Mouse (Mus musculus) thymus, postnatal 4 days (tissue): ENCODE measurements at regions not wholly inside any gene's neighbourhood (a gene's known extent, or its start where the extent isn't known, plus 50 kb on each side); places are given as distances from the start of the nearest gene placed in this dataset.

Experiments used
- DNase-seq: peaks from one replicate; pipeline ENCODE4 v3.0.0; 2021

DNA sequence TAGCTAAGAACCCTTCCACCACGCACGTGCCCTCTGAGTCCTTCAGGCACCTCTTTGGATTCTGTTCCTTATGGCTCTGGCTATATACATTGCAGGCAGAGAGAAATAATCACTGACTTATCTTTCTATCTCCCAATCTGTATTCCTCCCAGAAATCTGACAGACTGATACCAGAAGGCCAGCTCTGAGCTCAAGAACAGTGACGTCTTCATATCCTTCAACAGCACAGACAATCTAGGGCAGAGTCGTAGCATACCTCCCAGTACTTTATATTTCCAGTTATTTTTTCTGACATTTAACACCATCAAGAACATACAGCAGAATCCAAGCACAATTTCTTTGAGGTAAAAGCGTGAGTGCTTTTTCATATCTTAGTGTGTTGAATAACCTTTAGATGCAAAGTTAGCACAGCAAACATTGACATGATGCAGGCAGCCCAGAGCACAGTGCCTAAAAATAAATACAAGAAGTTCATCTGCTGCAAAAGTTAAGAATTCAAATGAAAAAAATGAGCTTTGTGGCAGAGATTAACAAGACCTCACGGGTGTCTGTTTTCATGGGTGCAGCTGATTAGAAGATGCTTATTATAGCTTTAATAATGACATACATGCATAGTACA lies 358.1 kb upstream of the Satb1 start:
- no peak for DNase-seq

DNA sequence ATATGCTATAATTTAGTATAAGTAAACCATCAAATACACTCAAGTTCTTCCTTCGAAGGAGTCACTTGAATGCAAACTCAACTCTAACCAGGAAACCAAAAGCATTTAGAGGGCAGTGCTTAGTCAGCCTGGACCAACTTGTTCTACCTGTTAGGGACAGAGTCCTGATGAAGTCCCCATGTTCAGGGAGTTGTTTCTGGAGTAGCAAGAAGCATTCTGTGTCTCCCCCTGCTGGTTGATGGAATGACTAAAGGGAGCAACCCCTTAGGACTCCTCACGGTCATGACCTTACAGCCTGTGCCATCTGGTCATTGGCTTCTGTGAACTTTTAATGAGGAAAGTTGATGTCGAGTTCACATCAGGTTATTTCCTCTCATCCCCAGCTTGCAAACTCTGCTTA lies 349.6 kb upstream of the Satb1 start:
- DNase-seq, result peak; percentile 78

- no peak for DNase-seq
Measured at GRCm38 (mm10) chr17:52177996-52178395, 344.9 kb upstream of the Satb1 start.

GRCm38 (mm10) chr17:52168076-52168838 lies 335.2 kb upstream of the Satb1 start:
- peak; percentile 65 for DNase-seq

- DNase-seq, result no peak
Measured at GRCm38 (mm10) chr17:52167658-52168057, 334.6 kb upstream of the Satb1 start.

- no peak for DNase-seq
Measured at GRCm38 (mm10) chr17:52165891-52166485, 332.9 kb upstream of the Satb1 start.

GRCm38 (mm10) chr17:52162559-52163397 lies 329.7 kb upstream of the Satb1 start:
- peak; percentile 59 for DNase-seq

- no peak for DNase-seq
Measured at GRCm38 (mm10) chr17:52150496-52150895, 317.4 kb upstream of the Satb1 start.

DNA sequence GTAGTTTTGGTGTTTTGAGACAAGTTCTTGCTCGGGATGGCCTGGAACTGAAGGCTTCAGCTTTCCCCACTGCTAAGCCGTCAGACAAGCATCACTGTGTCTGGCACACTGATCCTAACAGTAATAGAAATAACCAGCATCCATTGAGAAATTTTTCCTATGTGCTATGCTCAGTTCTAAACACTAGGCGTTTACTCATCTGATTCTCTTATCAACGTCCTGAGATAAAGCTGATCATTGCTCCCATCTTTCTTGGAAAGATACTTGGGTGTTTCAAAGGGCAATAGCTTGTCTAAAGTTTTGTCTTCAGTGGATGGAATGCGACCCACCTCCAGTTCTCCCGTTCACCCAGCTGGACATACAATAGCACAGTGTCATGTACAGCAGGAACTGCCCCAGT lies 316.7 kb upstream of the Satb1 start:
- no peak for DNase-seq

DNA sequence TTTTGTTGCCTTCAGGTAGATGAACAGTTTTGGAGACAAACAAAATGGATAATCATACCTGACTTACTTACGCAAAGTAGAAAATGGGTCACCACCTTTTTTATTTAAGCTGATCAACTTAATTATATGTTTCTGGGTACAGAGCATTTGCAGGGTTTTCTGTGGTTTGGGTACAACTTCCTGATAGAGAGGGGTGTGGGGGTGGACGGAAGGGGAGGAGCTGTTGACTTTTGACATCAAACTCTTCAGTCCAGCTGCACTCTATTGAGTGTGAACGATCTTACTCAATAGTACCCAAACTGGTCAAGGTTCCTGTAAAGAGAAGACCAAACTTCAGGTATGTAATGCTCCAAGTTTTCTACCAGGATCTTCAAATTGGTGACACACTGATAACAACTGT lies 316.0 kb upstream of the Satb1 start:
- DNase-seq, result no peak

- DNase-seq, result no peak
Measured at GRCm38 (mm10) chr17:52103891-52104290, 270.8 kb upstream of the Satb1 start.

DNA sequence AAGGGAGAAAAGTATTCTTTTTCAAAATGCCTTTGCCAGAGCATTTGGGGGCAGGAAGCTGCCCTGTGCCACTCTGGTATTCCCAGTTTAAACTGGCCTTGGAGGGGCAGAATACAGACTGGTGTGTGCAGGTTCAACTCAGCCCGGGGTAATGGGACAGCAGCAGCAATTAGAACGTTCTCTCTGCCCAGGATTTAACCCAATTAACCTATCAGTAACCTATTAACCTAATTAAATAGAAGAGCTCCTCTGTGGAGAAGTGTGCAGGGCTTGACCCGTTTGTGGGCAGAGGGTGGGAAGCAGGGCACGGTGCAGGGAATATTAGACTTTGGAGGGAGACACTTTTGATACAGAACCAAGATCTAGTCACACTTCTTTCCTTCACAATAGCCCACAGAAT lies 252.7 kb upstream of the Satb1 start:
- DNase-seq, result no peak

GRCm38 (mm10) chr17:52084455-52084854 lies 251.4 kb upstream of the Satb1 start:
- DNase-seq, result no peak

DNA sequence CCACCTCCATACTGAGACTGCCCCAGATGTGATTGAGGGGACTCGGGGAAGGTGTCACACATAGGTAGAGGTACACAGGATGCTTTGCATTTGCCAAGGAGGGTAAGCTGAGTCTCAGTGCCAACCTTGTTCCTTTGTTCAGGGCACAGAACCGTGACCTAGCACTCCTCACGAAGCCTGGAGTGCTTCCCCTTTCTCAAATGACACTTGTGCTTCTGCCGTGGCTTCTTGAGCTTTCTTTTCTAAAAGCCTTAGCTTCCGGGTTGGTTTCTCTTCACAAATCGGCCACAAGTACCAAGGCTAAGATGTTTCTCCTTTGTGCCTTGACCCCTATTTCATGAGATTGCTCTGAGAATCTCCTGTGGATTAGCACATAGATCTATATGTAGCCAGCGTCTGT lies 246.2 kb upstream of the Satb1 start:
- peak; percentile 42 for DNase-seq

DNA sequence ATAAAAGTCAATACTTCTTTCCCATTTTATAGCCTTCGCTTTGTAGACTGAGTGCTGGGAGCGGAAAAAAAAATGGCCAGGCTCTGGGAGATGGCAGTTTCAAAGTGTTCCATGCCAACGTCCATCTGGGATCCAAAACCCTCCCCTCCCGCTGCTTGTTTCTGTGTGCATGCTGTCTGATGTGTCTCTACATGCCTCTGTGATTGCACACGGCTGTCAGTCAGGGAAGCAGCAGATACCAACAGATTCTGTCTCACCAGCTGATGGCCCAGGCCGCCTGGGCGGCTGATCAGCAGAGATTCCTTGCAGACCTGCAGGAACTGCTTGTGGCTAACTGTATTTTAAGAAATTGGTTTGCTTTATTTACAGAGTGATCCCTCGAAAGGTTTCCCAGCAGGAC lies 245.4 kb upstream of the Satb1 start:
- DNase-seq, result peak; percentile 24

- DNase-seq, result no peak
Measured at GRCm38 (mm10) chr17:52077951-52078350, 244.9 kb upstream of the Satb1 start.

GRCm38 (mm10) chr17:52076746-52077145 lies 243.7 kb upstream of the Satb1 start:
- DNase-seq, result no peak

DNA sequence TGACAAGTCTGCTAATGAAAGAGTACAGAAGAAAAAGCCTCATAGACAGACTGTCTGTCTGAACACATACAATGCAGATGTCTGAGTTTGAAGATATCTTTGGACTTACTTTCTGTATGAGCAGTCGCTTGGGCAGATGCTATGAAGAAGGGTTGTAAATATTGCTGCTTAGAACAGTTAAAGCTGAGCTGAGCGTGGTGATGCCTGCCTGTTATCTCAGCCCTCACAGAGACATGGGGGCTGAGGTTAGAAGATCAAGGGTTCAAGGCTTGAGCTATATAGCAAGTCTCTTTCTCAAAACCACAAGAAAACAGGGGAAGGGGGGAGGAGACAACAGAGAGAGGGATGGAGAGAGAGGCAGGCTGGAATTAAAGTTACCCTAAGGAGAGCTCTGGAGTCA lies 234.6 kb upstream of the Satb1 start:
- no peak for DNase-seq

DNA sequence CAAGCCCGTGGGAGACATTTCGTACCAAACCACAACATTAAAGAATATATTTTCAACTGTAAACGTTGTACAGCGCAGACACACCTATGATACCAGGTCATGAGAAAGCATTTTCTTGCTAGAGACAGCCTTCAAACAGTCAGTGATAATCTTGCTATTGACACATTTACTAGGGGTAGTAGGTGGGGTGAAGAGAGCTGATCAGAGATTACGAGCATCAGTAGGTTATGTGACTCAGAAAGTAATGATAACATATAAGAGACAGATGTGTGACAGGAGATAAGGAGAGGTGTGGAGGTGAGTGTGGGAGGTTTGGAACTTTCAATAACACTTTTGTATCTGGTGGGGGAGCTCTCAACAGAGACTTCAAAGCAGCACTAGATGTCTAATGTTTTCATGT lies 231.5 kb upstream of the Satb1 start:
- DNase-seq, result no peak

GRCm38 (mm10) chr17:52063121-52063520 lies 230.0 kb upstream of the Satb1 start:
- no peak for DNase-seq

GRCm38 (mm10) chr17:52062096-52062665 lies 229.1 kb upstream of the Satb1 start:
- peak; percentile 55 for DNase-seq

GRCm38 (mm10) chr17:52036479-52036878 lies 203.4 kb upstream of the Satb1 start:
- DNase-seq, result peak; percentile 37

- peak; percentile 28 for DNase-seq
Measured at GRCm38 (mm10) chr17:52031079-52031478, 198.0 kb upstream of the Satb1 start.
